Mouse (Mus musculus): ENCODE results near the gene Msrb3. TPM values are rescaled to one million over a fixed set of nuclear protein-coding genes. Genes with fewer than 3 reads are reported as not detected.

Msrb3 gene
- total and polyA plus RNA-seq, 3 experiments, result 0.15 TPM; not detected in 1

- no peaks in the 10 kb centered on the region for H3K9me3 ChIP-seq (replicated peaks; ENCODE audit: insufficient read depth, low read length)
- H3K4me1 ChIP-seq (ENCODE audit: control insufficient read depth in 1 of 2, insufficient read depth in 2 of 2, low read length in 2 of 2), result peaks cover 9 to 20% of the 10 kb centered on the region in 2 experiments
- no peaks in the 10 kb centered on the region for H3K79me2 ChIP-seq (ENCODE audit: control insufficient read depth, insufficient read depth, low read length, poor library complexity)
- no peak overlapping the region for H3K9ac ChIP-seq (ENCODE audit: control insufficient read depth, low read depth, low read length, poor library complexity, severe bottlenecking)
- no peaks in the 10 kb centered on the region for H3K27me3 ChIP-seq (ENCODE audit: control insufficient read depth in 1 of 2, insufficient read depth in 2 of 2, low read length in 2 of 2)
- TF ChIP-seq MEF2A (IDR thresholded peaks at IDR 0.05; ENCODE audit: extremely low read depth, insufficient replicate concordance, low read depth, low read length, poor library complexity, severe bottlenecking) (no peak), ELF1 (IDR thresholded peaks at IDR 0.05; ENCODE audit: low read depth, low read length) (no peak), MYB (IDR thresholded peaks at IDR 0.05; ENCODE audit: low read depth, low read length) (no peak), POLR2AphosphoS5 (IDR thresholded peaks at IDR 0.05; ENCODE audit: borderline replicate concordance, low read depth, low read length) (no peak), TBP (IDR thresholded peaks at IDR 0.05; ENCODE audit: low read depth, low read length) (no peak), NRF1 (IDR thresholded peaks at IDR 0.05; ENCODE audit: insufficient read depth, low read depth, low read length, poor library complexity, severe bottlenecking) (no peak), MAX (IDR thresholded peaks at IDR 0.05; ENCODE audit: low read length) (no peak), MAFK (IDR thresholded peaks at IDR 0.05; ENCODE audit: borderline replicate concordance, low read depth, low read length) (no peak), UBTF (IDR thresholded peaks at IDR 0.05; ENCODE audit: borderline replicate concordance, insufficient read depth, low read depth, low read length) (no peak), TCF12 (IDR thresholded peaks at IDR 0.05; ENCODE audit: low read depth, low read length) (no peak), SIN3A (IDR thresholded peaks at IDR 0.05; ENCODE audit: low read length) (no peak), ZC3H11A (IDR thresholded peaks at IDR 0.05; ENCODE audit: low read depth, low read length) (no peak), JUND (IDR thresholded peaks at IDR 0.05; ENCODE audit: low read depth, low read length) (no peak), SMC3 (IDR thresholded peaks at IDR 0.05; ENCODE audit: low read depth, low read length) (no peak), GATA1 (IDR thresholded peaks at IDR 0.05; ENCODE audit: low read depth, low read length) (no peak)
- H3K36me3 ChIP-seq (ENCODE audit: control insufficient read depth in 1 of 2, insufficient read depth in 2 of 2, low read length in 2 of 2), result peaks cover 0 to 15% of the 10 kb centered on the region in 2 experiments; a peak in 2 of 4 replicates
- no peak overlapping the region for H3K27ac ChIP-seq (ENCODE audit: control insufficient read depth, low read depth, low read length)
- DNase-seq (ENCODE audit: low read depth, low spot score), result no peak
- no peak overlapping the region for H3K4me3 ChIP-seq (ENCODE audit: control insufficient read depth in 1 of 2, insufficient read depth in 1 of 2, low read depth in 2 of 2, low read length in 2 of 2)
Measured at GRCm38 (mm10) chr10:120893938-120894337, 5.0 kb downstream of the Msrb3 start.

- DNase-seq (ENCODE audit: low read depth, low spot score), result no peak
- TF ChIP-seq SIN3A (IDR thresholded peaks at IDR 0.05; ENCODE audit: low read length) (no peak), UBTF (IDR thresholded peaks at IDR 0.05; ENCODE audit: borderline replicate concordance, insufficient read depth, low read depth, low read length) (no peak), GABPA (IDR thresholded peaks at IDR 0.05; ENCODE audit: low read depth, low read length) (no peak), TCF12 (IDR thresholded peaks at IDR 0.05; ENCODE audit: low read depth, low read length) (no peak), POLR2AphosphoS5 (IDR thresholded peaks at IDR 0.05; ENCODE audit: borderline replicate concordance, low read depth, low read length) (no peak), MEF2A (IDR thresholded peaks at IDR 0.05; ENCODE audit: extremely low read depth, insufficient replicate concordance, low read depth, low read length, poor library complexity, severe bottlenecking) (no peak)
Measured at GRCm38 (mm10) chr10:120891131-120891530, 7.8 kb downstream of the Msrb3 start.

More at GRCm38 (mm10) chr10:120891131-120891530, 7.8 kb downstream of the Msrb3 start:
- H3K79me2 ChIP-seq (ENCODE audit: control insufficient read depth, insufficient read depth, low read length, poor library complexity), result no peaks in the 10 kb centered on the region
- H3K9ac ChIP-seq (ENCODE audit: control insufficient read depth, low read depth, low read length, poor library complexity, severe bottlenecking), result no peak overlapping the region
- H3K27me3 ChIP-seq (ENCODE audit: control insufficient read depth in 1 of 2, insufficient read depth in 2 of 2, low read length in 2 of 2), result no peaks in the 10 kb centered on the region
- H3K4me1 ChIP-seq (ENCODE audit: control insufficient read depth in 1 of 2, insufficient read depth in 2 of 2, low read length in 2 of 2), result peaks cover 8 to 14% of the 10 kb centered on the region in 2 experiments; a peak in 3 of 4 replicates
- no peak overlapping the region for H3K27ac ChIP-seq (ENCODE audit: control insufficient read depth, low read depth, low read length)
- no peak overlapping the region for H3K4me3 ChIP-seq (ENCODE audit: control insufficient read depth in 1 of 2, insufficient read depth in 1 of 2, low read depth in 2 of 2, low read length in 2 of 2)
- H3K9me3 ChIP-seq (replicated peaks; ENCODE audit: insufficient read depth, low read length), result no peaks in the 10 kb centered on the region
- peaks cover 0 to 11% of the 10 kb centered on the region in 2 experiments; a peak in 2 of 4 replicates for H3K36me3 ChIP-seq (ENCODE audit: control insufficient read depth in 1 of 2, insufficient read depth in 2 of 2, low read length in 2 of 2)

All from MEL (cell line).